Mouse (Mus musculus) adipocyte (in vitro differentiated cells): ENCODE data around the gene Spp2.

Source experiments
- DNase-seq: peaks from one replicate; pipeline ENCODE4 v3.0.0-alpha.2; 2016; ENCODE audit warnings: low spot score

Gene Spp2

DNA sequence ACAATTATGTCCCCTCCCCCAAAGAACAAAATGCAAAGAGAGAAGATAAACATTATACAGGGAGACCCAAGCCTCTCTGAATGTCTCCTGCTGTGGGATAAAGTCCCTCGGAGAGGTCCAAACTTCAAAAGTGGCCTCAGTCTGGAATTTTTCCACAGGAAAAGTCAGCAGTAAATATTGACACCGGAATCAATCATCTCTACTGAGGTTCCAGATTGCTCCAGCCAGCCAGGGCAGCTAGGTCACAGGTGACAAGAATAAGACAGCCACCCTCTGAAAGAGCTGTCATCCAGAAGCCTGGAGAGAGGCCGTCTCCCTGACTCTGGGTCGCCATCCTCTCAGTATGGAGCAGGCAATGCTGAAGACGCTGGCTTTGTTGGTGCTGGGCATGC, at the start of gene Spp2:
Gene Spp2 (plus strand): TSS at position 155 of the 392 bp plus-strand sequence.
- no peak for DNase-seq

DNA sequence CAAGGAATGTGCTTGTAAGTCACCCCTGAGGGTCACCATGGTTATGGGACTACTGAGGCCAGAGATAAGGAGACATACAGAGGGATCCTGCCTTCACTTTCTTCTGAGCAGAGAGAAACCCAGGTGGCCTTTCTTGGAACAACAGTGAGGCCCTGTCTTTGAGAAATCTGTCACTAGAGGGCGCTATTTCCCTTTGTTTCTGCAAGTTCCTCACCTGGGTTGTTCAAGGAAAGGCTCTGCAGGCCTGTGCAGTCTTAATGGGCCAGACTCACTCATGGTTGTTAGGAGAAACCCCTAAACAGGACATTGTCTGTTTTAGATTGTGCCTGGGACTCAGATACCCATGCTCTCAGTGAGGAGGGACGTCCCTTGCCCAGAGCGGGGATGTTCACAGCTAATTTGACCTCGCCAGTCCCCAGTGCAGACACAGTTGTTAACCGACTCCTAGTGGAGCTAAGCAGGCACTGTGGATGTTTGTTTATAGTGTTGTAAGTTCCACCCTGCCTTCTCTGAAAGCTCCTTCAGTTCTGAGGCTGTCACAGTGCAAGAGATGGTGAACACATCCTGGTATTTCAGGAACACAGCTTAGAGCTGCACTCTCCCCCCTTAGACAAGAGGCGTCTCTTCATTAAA, 49.2 kb upstream of the Spp2 start:
- peak; percentile 51 for DNase-seq

DNA sequence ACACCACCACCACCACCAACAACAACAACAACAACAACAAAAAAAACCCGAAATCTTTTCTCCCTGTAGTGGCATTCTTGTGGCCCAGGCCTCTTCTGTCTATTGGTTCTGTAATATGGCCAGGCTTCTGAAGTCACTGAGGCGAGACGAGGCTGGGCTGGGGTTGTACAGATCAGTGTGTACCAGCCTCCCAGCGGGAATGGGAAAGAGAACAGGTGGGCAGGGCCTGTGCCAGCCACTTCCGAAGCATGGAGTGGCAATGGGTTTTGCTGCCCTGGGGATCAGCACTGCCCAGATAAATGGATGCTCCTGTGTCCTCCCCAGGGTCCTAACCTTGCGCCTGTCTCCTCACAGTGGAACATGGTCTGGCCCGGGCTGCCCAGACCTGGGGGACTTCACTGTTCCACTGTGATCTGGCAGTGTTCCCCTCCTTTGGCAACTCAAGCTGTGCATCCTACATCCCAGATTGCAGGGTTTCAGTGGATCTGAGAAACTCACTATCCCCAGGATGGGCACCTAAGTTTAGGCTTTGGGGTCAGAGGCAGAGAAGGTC, 48.6 kb upstream of the Spp2 start:
- no peak for DNase-seq

DNA sequence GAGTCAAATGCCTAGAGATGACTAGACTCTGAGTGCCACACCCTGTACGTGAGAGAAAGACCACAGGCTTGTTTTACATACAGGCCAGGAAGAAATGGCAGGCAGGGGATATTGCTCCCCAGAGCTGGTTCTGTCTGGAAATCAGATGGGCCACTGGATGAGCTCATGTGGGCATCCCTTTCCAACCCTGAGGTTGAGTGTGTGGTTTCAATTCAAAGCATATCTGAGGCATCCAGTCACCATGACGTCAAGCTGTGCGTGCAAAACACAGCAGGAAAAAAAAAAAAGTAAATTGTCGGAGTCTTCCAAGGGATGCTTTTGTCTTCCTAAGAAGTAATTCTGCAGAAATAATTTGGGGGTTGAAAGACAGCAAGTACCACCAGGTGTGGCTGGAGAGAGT, 45.7 kb upstream of the Spp2 start:
- no peak for DNase-seq

DNA sequence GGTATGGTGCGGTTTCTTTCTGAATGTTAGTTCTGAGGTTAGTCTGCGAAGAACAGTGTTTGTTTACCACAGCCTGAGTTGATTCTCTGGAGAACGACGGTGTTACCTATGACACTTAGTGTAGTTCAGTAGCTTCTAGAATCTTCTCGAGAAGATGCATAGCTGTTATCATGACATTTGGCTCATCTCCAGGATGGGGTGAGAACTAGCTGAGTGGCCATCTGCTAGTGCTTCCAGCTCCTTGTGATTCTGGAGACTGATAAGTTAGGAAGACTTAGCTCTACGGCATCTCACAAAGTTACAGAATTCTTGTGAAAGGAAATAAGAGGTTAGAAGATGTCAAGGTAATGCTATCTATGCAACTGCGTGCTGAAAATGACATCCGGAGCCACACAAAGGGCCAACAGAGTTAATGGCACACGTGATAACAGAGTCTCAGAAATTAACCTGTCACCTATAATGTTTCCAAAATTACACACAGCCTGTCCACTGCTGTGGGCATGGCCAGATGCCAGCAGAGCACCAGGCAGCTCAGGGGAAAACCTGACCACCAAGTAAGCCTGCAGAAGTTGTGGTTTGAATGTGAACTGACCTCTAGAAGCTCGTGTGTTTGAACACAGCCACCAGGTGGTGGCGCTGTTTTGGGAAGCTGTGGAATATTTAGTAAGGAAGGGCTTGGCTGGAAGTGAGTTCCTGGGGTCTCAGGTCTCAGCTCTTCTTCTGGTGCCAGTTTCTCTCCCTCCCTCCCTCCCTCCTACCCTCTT, 39.7 kb upstream of the Spp2 start:
- DNase-seq: no peak

DNA sequence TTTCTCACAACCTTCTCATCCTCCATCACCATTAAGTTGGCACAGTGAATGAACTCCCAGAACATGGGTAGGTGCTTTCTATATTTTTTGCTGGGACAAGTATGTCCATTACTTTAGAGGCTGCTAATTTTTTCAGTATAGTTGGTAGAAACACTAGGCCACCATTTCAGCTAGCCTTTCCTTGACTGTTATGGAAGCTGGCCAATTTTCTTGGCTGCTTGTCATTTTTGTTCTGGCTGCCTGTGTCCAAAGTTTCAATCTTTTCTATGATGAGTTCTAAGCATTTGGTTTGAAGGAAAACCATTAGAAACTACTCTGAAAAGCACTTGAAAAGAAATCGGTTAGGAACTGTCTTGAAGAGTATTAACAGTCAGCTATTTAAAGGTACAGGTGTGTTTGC, 28.3 kb upstream of the Spp2 start:
- DNase-seq: peak; percentile 58

DNA sequence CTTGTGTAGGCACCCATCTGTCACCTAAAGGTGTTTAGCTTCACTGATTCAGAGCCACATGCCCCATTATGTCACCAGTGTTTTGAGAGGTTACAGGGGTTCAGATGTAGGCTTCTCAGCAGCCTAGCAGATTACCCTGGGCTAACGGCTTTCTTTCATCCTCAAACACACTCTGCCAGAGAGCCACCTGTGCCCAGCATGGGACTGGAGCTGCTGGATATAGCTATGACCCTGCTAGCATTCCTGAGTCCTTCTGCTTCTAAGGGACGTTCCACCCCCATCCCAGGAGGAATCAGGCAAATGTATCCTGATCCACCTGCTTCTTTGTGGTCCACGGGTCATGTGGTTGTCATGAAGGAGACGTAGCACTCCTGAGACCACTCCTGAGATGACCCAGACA, 15.1 kb upstream of the Spp2 start:
- no peak for DNase-seq

DNA sequence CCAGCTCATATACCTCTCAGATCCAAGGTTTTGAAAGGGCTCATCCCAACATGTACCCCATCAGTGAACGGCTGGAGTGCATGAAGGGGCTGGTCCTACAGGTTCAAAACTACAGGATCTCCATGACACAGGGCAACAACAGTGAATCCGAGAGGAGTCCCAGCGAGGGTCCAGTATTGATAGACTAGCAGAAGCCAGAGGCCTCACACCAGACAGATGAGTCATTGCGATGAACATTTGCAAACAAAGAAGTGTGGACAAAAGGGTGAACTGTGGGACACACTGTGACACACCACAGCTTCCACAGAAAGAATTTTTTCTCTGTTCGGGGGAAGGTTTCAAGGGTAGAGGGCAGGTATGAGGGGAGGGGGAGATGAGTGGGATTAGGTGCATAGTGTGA, 13.4 kb upstream of the Spp2 start:
- DNase-seq: no peak

DNA sequence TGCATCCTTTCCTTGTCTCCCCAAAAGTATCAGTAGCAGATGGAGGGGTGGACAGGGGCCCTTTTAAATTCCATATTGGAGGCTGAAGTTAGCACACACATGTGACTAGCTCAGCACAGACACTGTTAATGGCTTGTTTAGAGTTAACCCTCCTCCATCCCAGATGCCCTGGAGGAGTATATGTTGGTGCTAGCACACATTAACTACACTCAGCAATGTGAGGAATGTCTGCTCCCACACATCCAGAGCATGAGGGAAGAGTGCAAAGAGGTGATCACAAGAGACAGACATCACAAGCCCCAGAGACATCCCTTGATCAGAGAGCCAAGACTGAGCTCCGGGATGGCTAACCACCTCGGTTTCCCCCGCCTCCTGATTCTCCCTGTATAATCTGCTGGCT, 3.4 kb upstream of the Spp2 start:
- no peak for DNase-seq

DNA sequence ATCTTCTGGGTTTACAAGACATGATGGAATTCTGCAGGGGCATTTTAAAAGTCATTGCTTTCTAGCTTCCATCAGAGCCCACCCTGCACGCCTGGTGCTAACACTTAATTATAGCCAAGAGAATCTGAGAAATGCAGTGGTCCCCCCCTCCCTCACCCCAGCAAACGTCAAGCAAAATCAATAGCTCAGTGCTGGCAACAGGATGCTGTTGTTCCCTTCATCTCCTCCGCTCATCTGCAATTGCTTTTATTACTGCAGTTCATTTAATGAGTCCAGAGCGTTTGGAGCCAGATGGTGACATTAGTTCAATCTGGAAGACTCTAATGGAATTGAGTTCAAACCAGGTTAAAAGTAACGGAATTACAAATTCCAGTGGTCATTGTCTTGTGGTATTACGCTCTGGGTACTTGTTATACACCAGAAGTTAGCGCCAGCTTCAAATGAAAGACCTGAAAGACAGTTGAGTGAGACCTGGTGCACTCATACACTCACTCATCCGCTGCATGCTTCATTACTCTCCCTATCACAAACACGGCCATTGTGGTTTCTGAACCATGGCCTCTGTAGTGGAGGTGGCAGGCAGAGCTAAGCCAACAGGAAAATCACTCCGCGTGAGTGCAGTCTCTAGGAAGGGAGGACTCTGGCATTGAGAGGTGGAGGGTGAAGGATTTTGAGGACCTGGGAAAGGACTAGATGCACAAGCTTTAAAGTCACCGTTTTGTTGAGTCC, 519 bp upstream of the Spp2 start:
- DNase-seq: no peak

DNA sequence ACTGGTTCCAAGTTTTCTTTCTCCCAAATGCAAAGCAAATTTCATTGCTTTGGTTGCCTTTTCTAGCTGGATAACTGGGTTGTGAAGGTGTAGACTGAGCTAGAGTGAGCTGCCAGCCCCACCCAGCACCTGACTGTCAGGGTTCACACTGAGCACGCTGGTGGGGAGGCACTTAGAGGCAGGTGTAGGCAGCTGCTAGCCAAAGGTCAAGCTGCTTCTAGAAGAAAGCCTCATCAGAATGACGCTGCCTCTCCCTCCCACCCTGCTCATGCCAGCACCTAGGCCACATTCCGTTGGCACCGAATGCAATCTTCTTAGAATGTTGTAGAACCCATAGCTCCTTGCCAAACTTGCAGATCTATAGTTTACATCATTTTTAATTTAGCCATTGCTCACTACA, 1.6 kb downstream of the Spp2 start:
- no peak for DNase-seq

DNA sequence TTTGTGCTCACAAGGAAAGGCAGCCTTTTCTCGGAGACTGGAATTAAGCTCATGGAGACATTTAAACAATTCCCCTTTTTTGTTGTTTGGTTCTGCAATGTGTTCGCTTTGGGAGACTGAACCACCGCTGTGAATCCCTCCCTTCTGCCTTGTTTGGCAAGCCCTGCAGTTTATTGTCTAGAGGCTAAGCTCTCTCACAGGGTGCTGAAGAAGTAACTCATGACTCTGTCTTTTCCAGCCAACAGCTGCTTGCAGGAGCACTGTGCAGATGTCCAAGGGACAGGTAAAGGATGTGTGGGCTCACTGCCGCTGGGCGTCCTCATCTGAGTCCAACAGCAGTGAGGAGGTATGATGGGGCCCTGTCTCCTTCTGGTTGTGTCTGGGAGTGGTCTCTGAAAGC, 5.3 kb downstream of the Spp2 start:
- no peak for DNase-seq

DNA sequence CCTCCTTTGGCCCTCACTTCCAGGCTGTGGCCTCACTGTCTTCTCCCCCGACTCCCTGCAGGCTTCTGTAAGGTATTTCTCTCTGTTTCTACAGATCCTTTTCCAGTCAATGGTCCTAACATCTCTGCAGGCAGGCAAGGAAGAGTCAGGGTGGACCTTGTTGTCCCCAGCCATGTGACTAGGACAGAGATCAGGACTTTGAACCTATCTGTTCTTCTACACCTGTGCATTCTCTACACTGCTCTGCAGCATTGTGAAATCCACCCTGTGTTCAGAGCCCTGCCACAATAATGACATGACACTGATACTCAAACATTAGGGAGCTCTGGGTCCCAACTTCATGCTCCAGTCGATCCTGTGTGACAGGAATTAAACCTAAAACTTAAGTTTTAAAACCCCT, 12.2 kb downstream of the Spp2 start:
- DNase-seq: no peak

DNA sequence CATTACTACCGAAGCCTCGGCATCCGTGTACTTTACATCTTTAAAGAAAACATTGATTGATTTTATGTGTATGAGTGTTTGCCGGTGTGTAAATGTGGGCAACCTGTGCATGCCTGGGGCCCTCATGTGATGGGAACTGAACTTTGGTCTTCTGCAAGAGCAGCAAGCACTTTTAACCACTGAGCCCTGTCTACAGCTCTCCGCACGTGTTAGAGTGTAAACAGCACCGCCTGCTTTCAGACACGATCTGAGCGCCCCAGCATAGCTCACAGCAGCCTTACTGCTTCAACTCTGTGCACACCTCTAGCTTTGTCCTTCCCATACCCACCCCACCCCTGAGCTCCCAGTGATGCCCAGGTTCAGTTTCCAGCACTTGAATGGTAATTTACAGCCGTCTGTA, 15.3 kb downstream of the Spp2 start:
- DNase-seq: no peak

DNA sequence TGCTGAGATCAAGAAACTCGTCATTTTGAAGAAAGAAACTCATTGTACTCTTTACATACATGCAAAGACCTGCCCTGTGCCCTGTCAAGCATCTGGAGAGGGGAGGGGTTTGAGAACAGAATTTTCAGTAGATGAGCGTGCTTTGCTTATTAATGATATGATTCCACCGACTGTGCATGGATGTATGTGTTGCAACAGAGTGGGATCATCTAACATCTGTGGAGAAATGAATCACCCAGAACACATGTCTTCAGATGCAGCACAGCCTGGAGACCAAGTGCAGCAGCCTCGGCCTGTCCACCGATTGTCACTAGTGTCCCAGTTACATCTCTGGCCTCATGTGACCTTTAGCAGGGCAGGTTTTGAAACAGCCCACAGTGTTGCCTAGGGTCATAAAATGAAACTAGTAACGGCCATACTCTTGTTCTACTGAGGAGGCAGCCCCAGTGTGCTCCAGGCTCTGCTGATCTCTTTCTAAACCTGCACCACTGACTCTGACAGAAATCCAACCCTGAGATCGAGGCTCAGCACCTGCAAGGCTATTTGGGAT, 16.2 kb downstream of the Spp2 start:
- peak; percentile 7 for DNase-seq

DNA sequence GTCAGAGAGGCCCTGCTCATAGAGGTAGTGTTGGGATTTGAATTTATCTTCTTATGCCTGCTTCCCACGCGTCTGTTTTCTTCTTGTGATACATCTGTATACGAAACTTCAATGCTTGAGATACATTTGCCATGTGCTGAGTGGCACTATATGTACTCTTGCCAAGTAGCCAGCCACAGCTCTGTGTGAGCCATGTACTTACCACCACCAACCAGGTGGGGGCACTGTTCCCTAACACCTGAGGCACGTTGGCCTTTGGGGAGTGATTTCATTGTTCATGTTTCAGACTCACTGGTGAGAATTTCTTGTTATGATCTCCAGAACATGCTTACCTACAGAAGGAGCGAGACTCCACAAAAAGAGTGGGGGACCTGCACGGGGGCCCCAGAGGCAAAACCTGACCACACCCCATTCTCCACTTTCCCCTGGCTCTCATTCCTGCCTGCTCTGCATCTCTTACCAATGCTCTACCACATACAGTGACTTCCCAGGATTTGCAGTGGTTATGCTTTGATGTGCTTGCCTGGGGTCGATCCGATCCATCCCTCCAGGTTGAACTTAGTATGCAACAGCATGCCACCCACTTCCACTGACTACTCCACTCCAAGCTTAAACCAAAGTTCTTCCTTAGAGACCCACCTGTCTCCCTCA, 18.0 kb downstream of the Spp2 start:
- peak; percentile 84 for DNase-seq

DNA sequence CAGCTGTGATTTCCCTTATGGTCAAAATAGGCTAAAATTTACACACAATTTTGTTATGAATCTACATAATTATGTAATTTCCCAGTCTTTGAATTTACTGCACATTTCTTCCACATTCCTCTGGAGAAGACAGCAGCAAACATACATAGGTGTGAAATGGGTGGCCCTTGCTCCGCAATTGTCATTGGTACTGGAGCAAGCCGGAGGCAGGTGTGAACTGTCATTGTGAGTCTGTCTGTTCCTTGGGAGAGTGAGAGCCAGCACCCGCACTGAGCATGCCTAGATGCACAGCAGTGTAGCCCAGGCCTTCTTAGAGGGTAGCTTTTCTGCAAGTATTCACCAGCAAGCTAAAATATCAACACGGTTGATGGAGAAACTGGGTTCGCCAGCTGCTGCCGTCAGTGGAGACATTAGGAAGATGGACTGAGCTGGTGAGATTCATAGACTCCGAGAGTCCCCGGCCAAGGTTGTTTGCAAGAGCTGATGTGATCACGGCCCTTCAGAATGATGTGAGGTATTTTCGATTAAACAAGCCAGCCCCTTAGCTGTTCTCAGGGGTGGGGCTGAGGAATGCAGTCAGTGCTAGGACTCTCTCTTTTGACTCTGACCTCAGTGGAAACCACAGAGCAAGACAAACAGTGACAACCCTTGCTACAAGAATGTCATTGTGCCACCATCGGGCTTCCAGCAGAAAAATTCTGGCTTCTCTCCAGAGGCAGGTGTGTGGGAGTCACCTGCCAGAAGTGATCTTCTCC, 21.4 kb downstream of the Spp2 start:
- no peak for DNase-seq

DNA sequence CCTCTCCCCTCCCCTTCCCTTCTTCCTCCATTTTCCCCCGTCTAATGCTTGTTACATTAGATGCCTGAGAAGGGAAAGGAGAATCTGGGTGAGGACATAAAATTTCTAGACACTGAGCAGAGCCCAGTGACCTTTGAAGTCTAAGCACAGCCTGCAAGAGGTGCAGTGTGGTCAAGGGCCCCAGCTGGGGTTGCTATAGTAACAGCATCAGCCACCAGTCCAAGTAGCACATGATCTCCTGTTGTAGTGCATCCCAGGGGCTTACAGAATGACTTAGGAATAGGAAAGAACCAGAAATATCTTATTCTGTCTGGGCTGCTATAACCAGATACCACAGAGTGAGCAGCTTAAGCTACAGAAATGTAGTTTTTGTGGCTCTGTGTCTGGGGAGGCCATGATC, 22.7 kb downstream of the Spp2 start:
- no peak for DNase-seq

DNA sequence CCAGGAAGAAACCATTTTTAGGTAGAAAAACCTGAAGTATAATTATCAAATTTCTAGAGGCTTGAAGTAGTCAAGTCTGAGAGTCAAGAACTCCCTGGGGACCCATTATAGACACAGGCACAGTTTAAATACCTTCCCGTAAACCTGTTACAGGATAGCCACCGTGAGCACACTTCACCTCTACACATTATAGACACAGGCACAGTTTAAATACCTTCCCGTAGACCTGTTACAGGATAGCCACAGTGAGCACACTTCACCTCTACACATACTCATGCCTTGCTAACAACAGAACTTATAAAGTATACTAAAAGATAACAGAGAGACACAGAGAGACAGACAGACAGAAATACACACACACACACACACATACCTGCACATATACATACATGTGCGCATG, 24.5 kb downstream of the Spp2 start:
- DNase-seq: no peak

DNA sequence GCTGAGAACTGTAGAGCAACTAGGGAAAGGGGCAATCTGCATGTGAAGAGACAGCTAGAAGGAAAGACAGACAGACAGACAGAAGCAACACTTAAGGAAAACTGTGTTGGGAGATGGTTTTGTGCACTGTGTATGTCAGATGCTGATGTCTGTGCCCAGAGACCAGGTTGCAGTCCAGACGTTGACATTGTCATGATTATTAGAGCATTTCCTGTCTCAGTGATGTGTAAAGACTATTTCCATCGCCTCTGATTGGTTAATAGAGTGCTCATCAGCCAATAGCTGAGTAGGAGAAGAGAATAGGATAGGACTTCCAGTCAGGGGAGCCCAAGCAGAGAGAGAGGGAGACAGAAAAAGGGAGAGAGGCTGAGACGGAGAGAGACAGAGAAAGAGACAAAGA, 25.8 kb downstream of the Spp2 start:
- DNase-seq: no peak

DNA sequence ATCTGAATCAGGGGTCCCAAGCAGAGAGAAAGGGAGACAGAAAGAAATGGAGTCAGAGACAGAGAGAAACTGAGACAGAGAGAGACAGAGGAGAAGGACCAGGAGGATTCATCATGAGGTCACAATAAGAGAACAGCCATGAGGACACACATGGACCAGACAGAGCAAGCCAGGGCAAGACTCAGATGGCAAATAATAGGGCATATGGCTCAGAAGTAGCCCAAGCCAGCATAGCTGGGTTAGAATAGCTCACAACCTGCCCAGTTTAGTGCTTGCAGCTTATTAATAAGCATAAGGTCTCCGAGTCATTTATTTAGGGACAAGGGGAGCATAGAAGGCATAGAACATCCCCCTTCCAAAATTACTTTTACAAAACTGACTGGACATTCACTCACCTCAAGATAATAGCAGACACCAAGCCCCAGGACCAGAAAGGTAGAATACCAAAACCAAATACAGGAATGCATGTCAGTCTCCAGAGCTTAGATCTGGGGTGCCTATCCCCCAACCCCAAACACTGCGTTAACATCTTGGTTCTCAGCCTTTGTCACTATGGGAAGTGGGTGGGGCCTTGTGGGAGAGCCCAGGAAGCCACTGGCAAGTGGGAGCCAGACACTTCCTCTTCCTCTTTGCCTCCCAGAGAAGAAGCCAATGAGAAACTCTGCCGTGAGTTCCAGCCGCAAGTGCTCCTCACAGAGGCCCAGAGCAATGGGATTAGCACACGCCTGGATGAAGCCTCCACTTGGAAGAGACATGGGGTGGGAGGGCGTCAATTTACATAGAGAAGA, 26.5 kb downstream of the Spp2 start:
- no peak for DNase-seq
